ENCODE assay signal across 16 mouse cellular contexts in genomic region chr4:103621586-103621985, GRCm38 (mm10). TPM values are rescaled to one million over a fixed set of nuclear protein-coding genes. Genes with fewer than 3 reads are reported as not detected.
DNase-seq lines count a peak whose midpoint lies in the region; ATAC-seq and TF ChIP-seq lines count a peak whose summit lies in the region.
"Had no signal": no experiment of that assay in that cellular context is flagged by ENCODE, and none has a peak within 500 bp of the region (broad histone marks: within the 10 kb centered on the region; RNA-seq: fewer than 3 reads in every experiment).

No protein-coding gene starts in this region.

- no peak overlapping the region for H3K27ac ChIP-seq in hindbrain, embryonic 12.5 days
- no peak overlapping the region for H3K27ac ChIP-seq in hindbrain, embryonic 10.5 days
- H3K27ac ChIP-seq in limb, embryonic 11.5 days (replicated peaks; ENCODE audit: low read depth, low read length) = no peak overlapping the region
- no peak overlapping the region for H3K27ac ChIP-seq in limb, embryonic 10.5 days
- no peak overlapping the region for H3K27ac ChIP-seq in hindbrain, embryonic 14.5 days
- H3K27ac ChIP-seq in midbrain, postnatal 0 days (ENCODE audit: low read depth, low read length) = peak overlapping the region; percentile 55; the same call in 1 of the 2 replicates
- H3K27ac ChIP-seq: gastrocnemius, adult 2 months; limb, embryonic 12.5 days; macrophage had no signal

- H3K4me3 ChIP-seq in hindbrain, embryonic 12.5 days = no peak overlapping the region
- H3K4me3 ChIP-seq in hindbrain, embryonic 10.5 days = no peak overlapping the region
- H3K4me3 ChIP-seq in limb, embryonic 11.5 days (ENCODE audit: low read depth, low read length) = no peak overlapping the region
- H3K4me3 ChIP-seq in limb, embryonic 10.5 days = no peak overlapping the region
- H3K4me3 ChIP-seq in hindbrain, embryonic 14.5 days (replicated peaks; ENCODE audit: low read length) = peak overlapping the region; percentile 52
- peak overlapping the region; percentile 70 for H3K4me3 ChIP-seq in midbrain, postnatal 0 days (ENCODE audit: low read depth, low read length)
- H3K4me3 ChIP-seq: gastrocnemius, adult 2 months had no signal

- no peaks in the 10 kb centered on the region for H3K36me3 ChIP-seq in hindbrain, embryonic 12.5 days
- no peaks in the 10 kb centered on the region for H3K36me3 ChIP-seq in hindbrain, embryonic 10.5 days
- no peaks in the 10 kb centered on the region for H3K36me3 ChIP-seq in limb, embryonic 11.5 days (ENCODE audit: control insufficient read depth, insufficient read depth, low read length)
- no peaks in the 10 kb centered on the region for H3K36me3 ChIP-seq in limb, embryonic 10.5 days
- no peaks in the 10 kb centered on the region for H3K36me3 ChIP-seq in hindbrain, embryonic 14.5 days (replicated peaks; ENCODE audit: control insufficient read depth, insufficient read depth)
- no peaks in the 10 kb centered on the region for H3K36me3 ChIP-seq in midbrain, postnatal 0 days (ENCODE audit: insufficient read depth, low read length)
- H3K36me3 ChIP-seq: limb, embryonic 12.5 days had no signal

- 0 out of 2 replicates have a peak overlapping the region, but pooled peaks have one; percentile 75 for H3K4me2 ChIP-seq in hindbrain, embryonic 12.5 days (replicated peaks)
- H3K4me2 ChIP-seq in limb, embryonic 11.5 days (ENCODE audit: low read depth, severe bottlenecking) = no peak overlapping the region
- H3K4me2 ChIP-seq in hindbrain, embryonic 14.5 days (replicated peaks) = peak overlapping the region; percentile 71
- peak overlapping the region; percentile 60 for H3K4me2 ChIP-seq in midbrain, postnatal 0 days (ENCODE audit: low read depth, low read length, poor library complexity, severe bottlenecking)

- TF ChIP-seq CTCF in midbrain, postnatal 0 days (IDR thresholded peaks at IDR 0.05) = no peak

- H3K9me3 ChIP-seq in hindbrain, embryonic 12.5 days (replicated peaks) = no peaks in the 10 kb centered on the region
- no peaks in the 10 kb centered on the region for H3K9me3 ChIP-seq in hindbrain, embryonic 10.5 days
- H3K9me3 ChIP-seq in limb, embryonic 11.5 days (ENCODE audit: control insufficient read depth, low read length) = no peaks in the 10 kb centered on the region
- no peaks in the 10 kb centered on the region for H3K9me3 ChIP-seq in limb, embryonic 10.5 days (replicated peaks)
- no peaks in the 10 kb centered on the region for H3K9me3 ChIP-seq in hindbrain, embryonic 14.5 days (ENCODE audit: control insufficient read depth, low read length)
- H3K9me3 ChIP-seq in midbrain, postnatal 0 days (ENCODE audit: low read length) = no peaks in the 10 kb centered on the region
- H3K9me3 ChIP-seq: limb, embryonic 12.5 days had no signal

- H3K9ac ChIP-seq in hindbrain, embryonic 12.5 days = no peak overlapping the region
- H3K9ac ChIP-seq in limb, embryonic 11.5 days (ENCODE audit: low read length) = no peak overlapping the region
- no peak overlapping the region for H3K9ac ChIP-seq in hindbrain, embryonic 14.5 days
- H3K9ac ChIP-seq in midbrain, postnatal 0 days (replicated peaks; ENCODE audit: low read length, poor library complexity, severe bottlenecking) = peak overlapping the region; percentile 77
- H3K9ac ChIP-seq: limb, embryonic 12.5 days; liver, postnatal 0 days had no signal

- ATAC-seq in hindbrain, embryonic 12.5 days (ENCODE audit: low FRiP score) = no peak
- 0 out of 2 replicates have a peak, but pooled peaks have one; percentile 57 for ATAC-seq in limb, embryonic 11.5 days (ENCODE audit: insufficient number of reproducible peaks, low FRiP score, low TSS enrichment, low read depth)
- ATAC-seq in hindbrain, embryonic 14.5 days (ENCODE audit: low FRiP score) = no peak
- 0 out of 2 replicates have a peak, but pooled peaks have one; percentile 15 for ATAC-seq in midbrain, postnatal 0 days (ENCODE audit: low FRiP score)
- ATAC-seq: intestine, embryonic 16.5 days; liver, postnatal 0 days had no signal

- no peak for DNase-seq in hindbrain, embryonic 10.5 days (ENCODE audit: low spot score)
- no peak for DNase-seq in limb, embryonic 11.5 days (ENCODE audit: low spot score)
- no peak for DNase-seq in limb, embryonic 10.5 days (ENCODE audit: low spot score)
- DNase-seq in hindbrain, embryonic 14.5 days (ENCODE audit: low spot score) = no peak
- DNase-seq in midbrain, postnatal 0 days (ENCODE audit: low spot score) = no peak
- no peak for DNase-seq in liver
- no peak for DNase-seq in adrenal gland, adult (ENCODE audit: inconsistent age in 2 of 2, low spot score in 1 of 2)
- DNase-seq: adrenal gland, postnatal 10 days; cerebellum, postnatal 10 days; gastrocnemius, adult 2 months; heart, postnatal 14 days; liver, postnatal 0 days had no signal

- peaks cover 50% of the 10 kb centered on the region for H3K27me3 ChIP-seq in hindbrain, embryonic 12.5 days
- peaks cover 57% of the 10 kb centered on the region for H3K27me3 ChIP-seq in hindbrain, embryonic 10.5 days (ENCODE audit: insufficient read depth, poor library complexity, severe bottlenecking)
- peaks cover 47% of the 10 kb centered on the region for H3K27me3 ChIP-seq in limb, embryonic 11.5 days (ENCODE audit: control insufficient read depth, insufficient read depth, low read length)
- H3K27me3 ChIP-seq in limb, embryonic 10.5 days (ENCODE audit: low read depth, poor library complexity, severe bottlenecking) = peaks cover 71% of the 10 kb centered on the region
- peaks cover 46% of the 10 kb centered on the region for H3K27me3 ChIP-seq in hindbrain, embryonic 14.5 days (ENCODE audit: control insufficient read depth, insufficient read depth, low read length)
- peaks cover 4% of the 10 kb centered on the region; the same call in 1 of the 2 replicates for H3K27me3 ChIP-seq in midbrain, postnatal 0 days (ENCODE audit: insufficient read depth, low read length)

- H3K4me1 ChIP-seq in hindbrain, embryonic 12.5 days = peaks cover 18% of the 10 kb centered on the region
- H3K4me1 ChIP-seq in hindbrain, embryonic 10.5 days (replicated peaks) = peaks cover 26% of the 10 kb centered on the region
- H3K4me1 ChIP-seq in limb, embryonic 11.5 days (ENCODE audit: control insufficient read depth, insufficient read depth, low read length) = no peaks in the 10 kb centered on the region; the same call in 1 of the 2 replicates
- H3K4me1 ChIP-seq in limb, embryonic 10.5 days = peaks cover 18% of the 10 kb centered on the region
- H3K4me1 ChIP-seq in hindbrain, embryonic 14.5 days (replicated peaks; ENCODE audit: control insufficient read depth, insufficient read depth, low read length) = peaks cover 8% of the 10 kb centered on the region; the same call in 1 of the 2 replicates
- H3K4me1 ChIP-seq in midbrain, postnatal 0 days (ENCODE audit: insufficient read depth, low read length) = no peaks in the 10 kb centered on the region; the same call in 1 of the 2 replicates

- WGBS in hindbrain, embryonic 12.5 days = 35% methylated on average over 5 of the region's 5 CpGs
- WGBS in hindbrain, embryonic 10.5 days = 25% methylated on average over 5 of the region's 5 CpGs
- 23% methylated on average over 5 of the region's 5 CpGs for WGBS in limb, embryonic 11.5 days
- 17% methylated on average over 5 of the region's 5 CpGs for WGBS in limb, embryonic 10.5 days
- 15% methylated on average over 5 of the region's 5 CpGs for WGBS in hindbrain, embryonic 14.5 days
- 26% methylated on average over 5 of the region's 5 CpGs for WGBS in midbrain, postnatal 0 days

RNA-seq across cellular contexts. Expression of gene Dab1, which starts 2.4 kb away (rescaled TPM):
- polyA plus RNA-seq in hindbrain, embryonic 12.5 days (2016; fragmentation: Nextera tagmentation; extraction: Ambion mirVana) = 72.7 and 77.0 TPM in 2 replicates
- 23.2 and 27.3 TPM in 2 replicates for polyA plus RNA-seq in hindbrain, embryonic 10.5 days (2016; fragmentation: Nextera tagmentation; extraction: Ambion mirVana)
- polyA plus RNA-seq in limb, embryonic 11.5 days (2014; fragmentation: Nextera tagmentation; extraction: Ambion mirVana) = 14.4 and 17.1 TPM in 2 replicates
- polyA plus RNA-seq in limb, embryonic 10.5 days (2016; fragmentation: Nextera tagmentation; extraction: Ambion mirVana) = 6.3 and 9.8 TPM in 2 replicates
- polyA plus RNA-seq in hindbrain, embryonic 14.5 days (2014; fragmentation: Nextera tagmentation; extraction: Ambion mirVana) = 62.9 and 75.1 TPM in 2 replicates
- 47.9 and 67.6 TPM in 2 replicates for total RNA-seq in midbrain, postnatal 0 days (2014; rRNA removed)
- polyA plus RNA-seq in midbrain, postnatal 0 days (2015; fragmentation: Nextera tagmentation; extraction: Ambion mirVana) = 109 and 110 TPM in 2 replicates
- polyA plus RNA-seq: macrophage had no signal

Comparison
In these comparisons a context has a peak if more than half of its experiments do, and no peak if none do; other contexts are left out.
1. H3K4me3 ChIP-seq: peak in hindbrain, embryonic 14.5 days (single experiment) and midbrain, postnatal 0 days (single experiment); none in hindbrain, embryonic 12.5 days (single experiment), hindbrain, embryonic 10.5 days (single experiment), limb, embryonic 11.5 days (single experiment) and limb, embryonic 10.5 days (single experiment).
2. ATAC-seq: peak in limb, embryonic 11.5 days (single experiment) and midbrain, postnatal 0 days (single experiment); none in hindbrain, embryonic 12.5 days (single experiment) and hindbrain, embryonic 14.5 days (single experiment).